Mouse (Mus musculus) ZHBTc4 (cell line): Measurements from ENCODE around the gene Spata33.
"Not testable (repeated sequence)": the region's sequence is repeated elsewhere in the genome, so short reads cannot be mapped to it uniquely, and the experiment has no call there.

Source experiments
- DNase-seq: peaks from one replicate; pipeline ENCODE4 v3.0.0-alpha.2; 2011; ENCODE audit warnings: low read depth, low spot score

The Spata33 gene

GRCm38 (mm10) chr8:123233300-123233699 lies 20.7 kb downstream of the Spata33 start:
- DNase-seq = no peak

GRCm38 (mm10) chr8:123233760-123234159 lies 21.1 kb downstream of the Spata33 start:
- DNase-seq = no peak

- peak; percentile 40 for DNase-seq
Observed at GRCm38 (mm10) chr8:123234918-123235519, 22.4 kb downstream of the Spata33 start.

GRCm38 (mm10) chr8:123235520-123236497 lies 23.2 kb downstream of the Spata33 start, which contains the start of gene Spata2l:
Gene Spata2l, minus strand, starts transcription at chr8:123236233.
- DNase-seq = peak; percentile 98

- no peak for DNase-seq
Observed at GRCm38 (mm10) chr8:123239398-123239797, 26.8 kb downstream of the Spata33 start.

- DNase-seq = no peak
Observed at GRCm38 (mm10) chr8:123242107-123242923, 29.7 kb downstream of the Spata33 start.

- no peak for DNase-seq
Observed at GRCm38 (mm10) chr8:123243053-123243452, 30.4 kb downstream of the Spata33 start.

GRCm38 (mm10) chr8:123244382-123244781 lies 31.8 kb downstream of the Spata33 start:
- no peak for DNase-seq

GRCm38 (mm10) chr8:123245543-123245942 lies 32.9 kb downstream of the Spata33 start:
- no peak for DNase-seq

- DNase-seq = no peak
Observed at GRCm38 (mm10) chr8:123247748-123248147, 35.1 kb downstream of the Spata33 start.

GRCm38 (mm10) chr8:123248596-123248995 lies 36.0 kb downstream of the Spata33 start:
- DNase-seq = no peak

GRCm38 (mm10) chr8:123250940-123251339 lies 38.3 kb downstream of the Spata33 start:
- no peak for DNase-seq

- no peak for DNase-seq
Observed at GRCm38 (mm10) chr8:123252925-123253324, 40.3 kb downstream of the Spata33 start.

GRCm38 (mm10) chr8:123253451-123254098 lies 40.9 kb downstream of the Spata33 start:
- no peak for DNase-seq

- peak; percentile 90 for DNase-seq
Observed at GRCm38 (mm10) chr8:123254099-123254885, 41.7 kb downstream of the Spata33 start, which contains the start of the genes Zfp276 and Vps9d1. Gene Zfp276, plus strand, starts transcription at chr8:123254195. Gene Vps9d1, minus strand, starts transcription at chr8:123254348.

- no peak for DNase-seq
Observed at GRCm38 (mm10) chr8:123255170-123255569, 42.5 kb downstream of the Spata33 start.

- DNase-seq = no peak
Observed at GRCm38 (mm10) chr8:123257114-123257513, 44.5 kb downstream of the Spata33 start.

GRCm38 (mm10) chr8:123257593-123257992 lies 45.0 kb downstream of the Spata33 start:
- not testable (repeated sequence) for DNase-seq

- peak; percentile 50 for DNase-seq
Observed at GRCm38 (mm10) chr8:123267926-123268656, 55.5 kb downstream of the Spata33 start.

GRCm38 (mm10) chr8:123271147-123271546 lies 58.5 kb downstream of the Spata33 start:
- no peak for DNase-seq
